Mouse (Mus musculus) kidney, adult 18-20 months (tissue): Measurements from ENCODE around the gene Hps4.
A peak's percentile ranks its signal among the peaks of the same experiment; 100 is the strongest.
"Not testable (repeated sequence)": the region's sequence is repeated elsewhere in the genome, so short reads cannot be mapped to it uniquely, and the experiment has no call there.

Source experiments
- DNase-seq: peaks from one replicate; pipeline ENCODE4 v3.0.0; 2021

The Hps4 gene

DNA sequence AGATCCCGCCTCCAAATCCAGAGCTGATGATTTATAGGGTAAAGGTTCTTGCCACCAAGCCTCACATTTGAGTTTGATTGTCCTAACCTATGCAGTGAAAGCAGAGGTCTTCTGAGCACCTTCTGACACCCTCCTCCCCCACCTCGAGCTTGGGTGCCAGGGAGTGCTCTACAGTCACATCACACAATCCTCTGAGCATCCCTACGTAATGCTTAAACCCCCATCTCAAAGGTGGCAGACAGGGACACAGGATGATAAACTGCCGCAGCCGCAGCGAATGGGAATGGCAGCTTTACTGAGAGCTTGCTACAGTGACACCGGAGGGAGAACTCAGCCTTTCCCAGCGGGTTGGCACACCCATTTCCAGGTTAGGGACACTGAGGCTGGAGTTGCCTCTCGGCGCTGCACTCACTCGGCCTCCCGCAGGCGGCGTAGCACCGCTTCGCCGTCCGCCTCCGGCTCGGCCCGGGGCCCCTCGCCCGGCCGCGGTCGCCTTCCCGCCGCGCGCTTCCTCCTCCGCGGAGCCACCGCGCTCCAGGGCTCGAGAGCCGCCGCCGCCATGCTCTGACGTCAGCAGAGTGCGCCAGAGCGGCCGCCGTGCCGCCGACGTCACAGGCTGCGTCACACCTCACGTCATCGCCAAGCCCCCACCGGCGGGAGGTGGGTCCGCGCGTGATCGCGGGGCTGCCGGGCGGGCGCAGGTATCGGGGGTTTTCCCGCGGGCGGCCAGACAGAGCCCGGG lies at the start of gene Hps4, which contains the start of gene Srrd:
Gene Hps4, plus strand, starts transcription at position 621 of the 742 bp plus-strand sequence.
Gene Srrd, minus strand, starts transcription at position 578 of the 742 bp plus-strand sequence.
- peak; percentile 88 for DNase-seq

DNA sequence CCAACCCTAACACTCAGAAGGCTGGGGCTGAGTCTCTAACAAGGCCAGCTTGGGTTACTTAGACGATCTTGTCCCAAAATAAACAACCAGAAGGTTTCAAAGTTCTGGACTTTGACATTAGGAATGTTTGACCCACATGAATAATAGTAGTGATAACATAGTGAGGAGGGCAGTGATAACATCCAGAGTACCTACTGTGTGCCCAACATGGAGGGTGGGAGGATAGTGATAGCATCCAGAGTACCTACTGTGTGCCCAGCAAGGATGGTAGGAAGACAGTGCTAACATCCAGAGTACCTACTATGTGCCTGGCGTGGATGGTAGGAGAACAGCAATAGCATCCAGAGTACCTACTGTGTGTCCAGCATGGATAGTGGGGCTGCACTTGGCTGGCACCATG lies 49.1 kb upstream of the Hps4 start:
- no peak for DNase-seq

DNA sequence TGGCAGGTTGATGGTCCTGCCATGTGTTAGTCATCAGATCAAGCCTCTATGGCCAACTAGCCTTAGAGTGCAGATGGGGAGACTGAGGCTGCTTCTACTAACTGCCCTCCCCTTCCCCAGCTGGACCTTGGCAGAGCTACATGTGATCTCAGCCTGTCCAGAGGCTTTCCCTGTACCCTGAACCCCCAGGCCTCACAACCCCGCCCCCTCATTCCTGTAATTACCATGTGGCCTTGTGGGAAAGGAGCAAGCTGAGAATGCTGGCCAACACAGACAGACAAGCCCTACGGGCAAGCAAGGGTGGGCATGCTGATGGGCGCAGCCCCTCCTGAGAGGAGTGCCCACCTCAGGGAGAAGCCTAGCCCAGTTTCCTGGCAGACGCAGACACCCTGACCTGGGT lies 48.2 kb upstream of the Hps4 start:
- DNase-seq: no peak

DNA sequence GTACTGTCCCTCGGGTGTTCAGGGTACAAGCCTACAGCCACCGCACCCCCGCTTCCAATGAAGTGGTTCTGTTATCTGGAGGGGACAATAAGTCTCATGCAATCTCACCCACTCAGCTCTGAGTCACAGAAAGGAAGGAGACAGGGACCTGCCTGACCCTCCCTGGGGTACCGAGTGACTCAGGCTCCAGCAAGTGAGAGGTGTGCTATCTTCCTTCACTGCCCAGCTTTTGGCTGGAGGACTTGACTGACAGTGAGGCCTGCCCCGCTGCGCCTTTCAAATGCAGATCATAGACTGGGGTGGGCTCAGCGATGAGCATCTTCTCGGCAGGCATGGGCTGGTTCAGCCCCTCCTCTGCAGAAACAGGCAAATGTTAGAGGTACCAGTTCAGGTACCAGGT lies 47.7 kb upstream of the Hps4 start:
- DNase-seq: no peak

DNA sequence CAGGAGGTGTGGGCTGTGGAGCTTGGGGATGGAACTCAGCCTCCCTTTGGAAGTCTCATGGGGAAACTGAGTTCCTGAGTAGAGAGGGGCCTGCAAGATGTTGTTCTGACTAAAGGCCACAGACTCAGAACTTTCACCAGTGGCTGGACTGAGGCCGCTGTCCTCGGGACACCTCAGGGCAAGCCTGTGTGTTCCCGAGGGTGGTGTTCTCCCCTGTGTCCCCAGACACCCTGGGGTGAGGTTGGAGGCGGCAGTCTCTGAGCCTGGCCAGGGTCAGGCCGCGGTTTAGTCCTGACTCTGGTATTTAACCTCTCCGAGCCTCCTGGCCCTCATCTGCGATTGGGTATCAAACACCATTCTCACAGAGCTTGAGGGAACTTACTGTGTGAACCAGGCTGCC lies 47.3 kb upstream of the Hps4 start:
- DNase-seq: no peak

DNA sequence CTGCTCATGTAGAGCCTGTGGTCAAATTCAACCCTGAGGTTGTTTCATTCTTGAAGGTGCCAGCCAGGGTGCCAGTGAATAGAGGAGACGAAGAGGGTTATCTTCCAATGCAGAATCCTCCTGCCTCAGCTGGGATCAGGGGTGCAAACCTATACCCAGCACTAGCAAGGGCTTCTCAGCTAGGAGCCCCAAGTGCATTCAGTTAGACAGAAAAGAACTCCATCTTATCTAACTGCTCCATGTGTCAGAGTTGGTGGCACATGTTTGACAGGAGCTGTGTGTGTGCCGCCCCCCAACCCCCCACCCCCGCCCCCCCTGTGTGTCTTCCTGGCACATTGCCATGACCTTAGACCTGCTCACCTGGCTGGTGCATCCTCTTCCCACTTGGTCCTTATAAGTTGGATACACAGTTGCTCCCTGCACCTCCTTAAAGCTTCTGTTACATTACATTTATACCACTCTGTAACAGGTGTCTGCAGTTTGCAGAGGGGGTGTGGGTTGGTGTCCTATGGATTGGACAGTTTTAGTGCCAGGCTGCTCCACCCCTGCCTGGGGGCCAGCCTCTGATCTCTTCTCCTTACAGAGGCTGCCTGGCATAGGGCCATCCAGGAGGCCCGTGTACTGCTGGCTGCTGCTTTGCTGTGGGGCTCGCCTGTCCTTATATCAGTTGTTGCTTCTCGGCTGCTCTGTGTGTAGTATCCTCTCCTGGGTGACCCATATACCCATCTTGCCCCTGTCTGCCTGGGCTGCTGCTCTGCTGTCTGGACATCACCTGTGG lies 46.3 kb upstream of the Hps4 start:
- no peak for DNase-seq

DNA sequence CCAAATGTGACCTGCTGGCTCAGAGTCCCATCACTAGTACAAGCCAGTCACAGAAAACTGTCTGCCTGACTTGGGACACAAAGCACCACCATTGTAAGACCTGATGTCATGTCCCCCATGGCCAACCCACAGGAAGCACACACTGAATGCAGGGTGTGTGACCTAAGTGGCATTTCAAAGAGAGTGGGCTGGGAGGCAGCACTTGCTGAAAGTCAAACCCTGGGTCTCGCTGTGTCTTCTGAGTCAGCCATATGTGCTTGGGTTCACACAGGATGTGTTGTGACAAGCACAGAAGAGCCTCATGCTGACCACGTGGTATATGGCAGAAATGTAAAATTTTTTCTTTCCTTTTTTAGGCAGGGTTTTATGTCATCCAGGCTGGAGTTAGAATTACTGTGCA lies 45.6 kb upstream of the Hps4 start:
- DNase-seq: no peak

DNA sequence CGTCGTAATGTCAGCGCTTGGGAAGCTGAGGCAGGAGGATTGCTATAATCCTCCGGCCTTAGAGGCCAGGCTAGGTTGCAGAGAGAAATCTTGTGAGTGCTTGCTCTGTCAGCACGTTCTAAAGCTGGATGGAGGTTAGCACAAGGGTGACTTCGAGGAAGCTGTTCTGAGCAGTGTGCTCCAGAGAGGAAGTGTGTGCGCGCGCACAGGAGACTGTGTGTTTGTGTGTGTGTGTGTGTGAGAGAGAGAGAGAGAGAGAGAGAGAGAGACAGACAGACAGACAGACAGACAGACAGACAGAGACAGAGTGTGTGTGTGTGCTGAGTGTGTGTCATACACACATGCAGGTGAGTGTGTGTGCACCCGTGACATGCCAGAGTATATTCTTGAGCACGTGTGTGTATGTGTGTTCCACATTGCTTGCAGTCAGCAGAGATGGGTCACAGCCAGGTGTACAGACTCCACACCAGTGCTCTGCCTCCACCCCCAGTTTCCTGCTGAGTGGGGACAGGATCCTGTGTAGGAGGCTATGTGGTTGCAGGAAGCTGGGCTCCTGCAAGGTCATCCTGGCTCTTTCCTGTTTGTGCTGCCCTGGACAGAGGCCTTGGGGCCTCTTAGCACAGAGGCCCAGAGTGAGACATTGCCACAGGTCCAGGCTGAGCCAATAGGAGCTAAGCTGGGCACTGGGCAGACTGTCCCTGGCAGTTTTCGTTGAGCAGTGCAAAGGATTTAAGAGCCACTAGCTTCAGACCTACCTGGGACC lies 44.5 kb upstream of the Hps4 start:
- DNase-seq: peak; percentile 45

DNA sequence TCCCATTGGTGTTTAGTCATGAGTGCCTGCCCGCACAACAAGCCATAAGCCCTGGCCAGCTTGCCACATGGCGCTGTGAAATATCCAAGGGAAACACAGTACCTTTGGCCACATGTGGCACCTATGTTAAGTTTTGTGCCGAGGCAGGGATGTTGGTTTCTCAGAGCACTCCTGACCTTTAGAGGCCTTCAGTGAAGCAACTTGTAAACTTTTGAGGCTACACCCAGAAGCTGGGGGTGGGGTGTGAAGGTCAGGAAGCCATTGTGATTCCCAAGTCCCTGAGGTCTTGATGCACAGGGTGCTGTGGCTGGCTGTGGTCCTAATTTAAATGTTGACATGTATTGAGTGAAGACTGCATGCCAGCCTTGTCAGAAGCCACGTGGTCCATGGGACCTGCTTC lies 43.5 kb upstream of the Hps4 start:
- no peak for DNase-seq

DNA sequence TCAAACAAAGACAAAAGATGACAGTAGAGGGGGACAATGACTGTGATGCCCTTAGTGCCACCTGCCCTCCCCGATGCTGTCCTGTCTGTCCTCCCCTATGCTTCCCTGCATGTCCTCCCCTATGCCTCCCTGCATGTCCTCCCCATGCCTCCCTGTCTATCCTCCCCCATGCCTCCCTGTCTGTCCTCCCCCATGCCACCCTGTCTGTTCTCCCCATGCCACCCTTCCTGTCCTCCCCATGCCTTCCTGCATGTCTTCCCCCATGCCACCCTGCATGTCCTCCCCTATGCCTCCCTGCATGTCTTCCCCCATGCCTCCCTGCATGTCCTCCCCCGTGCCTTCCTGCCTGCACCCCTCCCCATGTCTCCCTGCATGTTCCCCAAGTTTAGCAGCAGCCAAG lies 42.8 kb upstream of the Hps4 start:
- DNase-seq: no peak

DNA sequence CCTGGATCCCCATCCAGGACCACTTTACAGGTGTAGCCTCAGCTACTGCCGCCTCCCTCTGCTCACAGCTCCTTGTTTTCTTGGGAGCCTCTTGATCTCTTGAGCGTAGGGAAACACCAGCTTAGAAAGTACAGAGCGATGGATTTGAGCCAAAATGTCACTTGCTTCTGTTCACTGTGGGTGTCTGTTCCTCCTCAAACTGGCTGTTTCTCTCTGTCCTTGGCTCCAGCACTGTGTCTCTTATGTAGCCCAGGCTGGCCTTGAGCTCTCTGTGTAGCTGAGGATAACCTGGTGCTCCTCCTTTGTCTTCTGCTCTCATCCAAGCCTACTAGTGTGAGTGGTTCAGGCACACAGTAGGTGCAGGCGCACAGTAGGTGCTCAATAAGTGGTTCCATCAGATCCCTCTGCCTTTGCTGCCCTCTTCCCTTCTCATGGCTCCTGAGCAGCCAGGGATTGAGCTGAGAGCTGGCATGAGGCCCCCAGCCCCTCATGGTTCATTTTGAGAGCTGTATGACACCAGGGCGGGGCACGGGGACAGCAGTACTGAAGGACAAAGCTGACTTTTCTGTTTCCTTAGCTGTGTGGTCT lies 42.1 kb upstream of the Hps4 start:
- DNase-seq: no peak

DNA sequence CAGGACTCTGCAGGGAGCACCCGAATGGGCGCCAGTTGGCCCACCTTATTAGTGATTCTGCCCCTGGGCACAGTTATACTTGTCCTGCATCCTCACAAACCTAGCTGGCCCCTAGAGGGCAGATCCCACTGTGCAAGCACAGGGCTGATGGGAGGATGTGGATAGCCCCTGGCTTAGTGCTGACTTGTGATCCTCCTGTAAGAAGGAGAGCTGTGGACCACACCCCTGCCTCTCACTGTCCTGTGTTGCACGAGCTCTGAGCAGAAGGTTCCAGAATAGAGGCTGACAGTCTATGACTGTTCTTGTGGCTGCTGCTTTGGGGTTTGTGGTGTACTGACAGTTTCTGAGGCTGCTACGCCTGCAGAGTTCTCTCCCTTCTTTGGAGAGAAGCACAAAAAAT lies 41.2 kb upstream of the Hps4 start:
- DNase-seq: no peak

DNA sequence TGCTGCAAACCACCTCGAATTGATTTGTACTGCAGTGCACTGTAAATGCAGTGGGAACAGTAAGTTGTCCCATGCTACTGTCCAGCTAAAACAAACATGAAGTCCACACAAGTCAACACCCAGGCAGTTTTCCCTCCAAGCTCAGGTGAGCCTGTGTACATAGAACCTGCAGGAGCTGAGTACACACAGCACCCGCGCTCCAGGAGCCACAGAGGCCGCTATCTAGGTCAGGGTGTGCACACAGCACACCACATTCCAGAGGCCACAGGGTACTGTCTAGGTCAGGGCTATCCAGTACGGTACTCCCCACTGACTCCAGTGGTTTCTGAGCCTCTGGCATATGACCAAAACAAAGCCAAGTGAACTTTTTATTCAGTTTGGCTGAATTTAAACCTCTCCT lies 40.6 kb upstream of the Hps4 start:
- no peak for DNase-seq

DNA sequence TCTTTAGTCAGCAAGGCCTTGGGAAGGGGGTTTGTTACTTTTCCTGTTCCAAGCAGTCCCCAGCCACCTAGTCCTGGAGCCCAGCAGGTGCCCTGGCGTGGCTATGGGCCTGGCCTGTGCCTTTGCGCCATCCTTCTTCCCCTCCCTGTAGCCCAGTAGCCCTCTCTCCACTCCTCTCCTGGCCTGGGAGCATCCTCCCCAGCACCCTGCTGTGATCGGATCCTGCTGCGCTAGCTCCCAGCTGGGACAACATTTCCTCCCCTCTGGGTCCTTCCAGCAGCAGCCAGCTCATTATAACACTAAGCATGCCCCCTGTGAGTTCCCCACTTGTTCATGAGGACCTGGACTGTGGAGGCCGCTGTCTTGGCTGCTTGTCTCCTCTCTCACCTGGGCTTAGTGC lies 37.0 kb upstream of the Hps4 start:
- no peak for DNase-seq

DNA sequence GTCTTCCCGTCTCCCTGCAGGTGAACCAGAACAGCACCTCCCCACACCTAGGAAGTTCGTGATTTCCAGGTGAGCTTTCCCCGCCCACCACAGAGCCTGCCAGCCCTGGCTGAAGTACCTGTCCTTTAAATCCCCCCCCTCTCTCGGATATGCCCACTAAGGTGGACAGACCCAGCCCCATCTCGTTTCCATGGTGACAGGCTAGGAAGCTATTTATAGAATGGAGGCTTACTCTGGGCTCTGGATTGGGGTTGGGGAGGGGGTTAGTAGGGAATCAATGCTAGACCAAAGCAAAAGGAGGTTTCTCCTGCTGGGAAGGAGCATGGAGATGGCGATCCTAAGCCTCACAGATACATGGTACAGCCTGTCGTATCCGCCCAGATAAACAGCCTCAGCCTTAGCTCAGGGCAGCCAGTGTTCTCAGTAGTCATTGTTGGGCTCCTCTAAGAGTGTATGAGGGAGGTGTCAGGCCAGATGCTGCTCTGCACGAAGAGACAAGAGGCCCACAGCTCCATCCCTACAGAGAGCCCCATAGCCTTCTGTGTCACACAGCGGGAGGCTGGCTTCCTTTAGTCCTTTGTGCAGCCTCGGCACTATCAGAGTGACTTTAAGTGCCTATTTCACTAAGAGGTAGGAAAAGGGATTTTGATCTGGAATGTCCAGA lies 29.5 kb upstream of the Hps4 start:
- DNase-seq: no peak

DNA sequence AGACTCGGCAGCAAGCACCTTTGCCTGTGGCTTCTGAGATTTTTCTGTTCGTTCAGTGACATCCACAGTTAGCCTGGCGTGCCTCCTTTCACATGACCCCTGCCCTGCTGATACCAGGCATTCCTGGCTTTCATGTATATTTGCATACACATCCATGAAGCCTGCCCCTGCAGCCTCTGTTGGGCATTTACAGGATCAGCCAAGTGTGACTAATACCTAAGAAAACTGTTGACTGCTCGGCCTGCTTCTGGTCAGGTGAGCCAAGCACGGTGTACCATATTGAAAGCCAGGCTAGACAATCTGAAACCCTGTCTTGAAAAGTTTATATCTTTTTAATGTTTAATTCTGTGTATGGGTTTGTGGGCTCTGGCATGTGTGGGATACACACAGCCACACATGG lies 26.4 kb upstream of the Hps4 start:
- DNase-seq: no peak

DNA sequence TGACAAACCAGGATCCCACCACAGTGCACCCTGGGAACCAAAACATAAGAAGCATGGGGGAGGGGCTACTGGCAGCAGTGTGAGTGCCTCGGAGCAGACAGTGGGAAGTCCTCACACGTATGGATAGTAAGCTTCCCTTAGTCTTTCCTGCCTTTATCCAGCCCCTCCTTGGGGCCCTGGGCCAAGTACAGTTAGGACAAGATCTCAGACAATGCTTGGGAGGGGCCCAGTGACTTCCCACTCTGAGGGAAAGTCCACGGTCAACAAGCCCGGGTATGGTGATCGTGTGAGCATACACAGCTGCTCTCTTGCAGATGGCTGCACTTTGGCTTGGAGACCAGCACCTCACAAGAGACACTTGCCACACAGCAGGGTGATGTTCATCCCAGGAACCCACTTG lies 25.6 kb upstream of the Hps4 start:
- no peak for DNase-seq

DNA sequence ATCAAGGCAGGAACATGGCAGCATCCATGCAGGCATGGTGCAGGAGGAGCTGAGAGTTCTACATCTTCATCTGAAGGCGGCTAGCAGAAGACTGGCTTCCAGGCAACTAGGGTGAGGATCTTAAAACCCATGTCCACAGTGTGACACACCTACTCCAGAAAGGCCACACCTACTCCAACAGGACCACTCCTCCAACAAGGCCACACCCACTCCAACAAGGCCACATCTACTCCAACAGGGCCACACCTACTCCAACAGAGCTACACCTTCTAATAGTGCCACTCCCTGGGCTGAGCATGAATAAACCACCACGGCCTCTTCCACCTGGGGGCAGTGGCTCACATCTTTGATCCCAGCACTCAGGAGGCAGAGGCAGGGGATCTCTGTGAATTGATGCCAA lies 23.5 kb upstream of the Hps4 start:
- DNase-seq: not testable (repeated sequence)

DNA sequence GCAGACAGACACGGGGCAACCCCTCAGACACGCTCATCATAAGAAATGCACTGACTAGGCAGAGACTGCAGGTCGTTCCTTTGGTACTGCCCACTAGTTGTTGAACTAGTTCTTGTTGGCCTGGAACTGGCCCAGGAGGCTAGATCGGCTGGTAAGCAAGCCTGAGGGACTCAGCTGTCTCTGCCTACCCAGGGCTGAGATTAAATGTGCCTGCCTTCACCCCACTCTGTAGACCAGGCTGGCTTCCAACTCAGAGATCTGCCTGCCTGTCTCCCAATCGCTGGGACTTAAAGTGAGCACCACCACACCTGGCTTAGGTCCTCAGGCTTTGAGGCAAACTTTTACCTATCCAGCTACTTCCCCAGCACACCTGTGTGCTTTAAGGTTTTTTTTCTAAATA lies 22.5 kb upstream of the Hps4 start:
- no peak for DNase-seq

DNA sequence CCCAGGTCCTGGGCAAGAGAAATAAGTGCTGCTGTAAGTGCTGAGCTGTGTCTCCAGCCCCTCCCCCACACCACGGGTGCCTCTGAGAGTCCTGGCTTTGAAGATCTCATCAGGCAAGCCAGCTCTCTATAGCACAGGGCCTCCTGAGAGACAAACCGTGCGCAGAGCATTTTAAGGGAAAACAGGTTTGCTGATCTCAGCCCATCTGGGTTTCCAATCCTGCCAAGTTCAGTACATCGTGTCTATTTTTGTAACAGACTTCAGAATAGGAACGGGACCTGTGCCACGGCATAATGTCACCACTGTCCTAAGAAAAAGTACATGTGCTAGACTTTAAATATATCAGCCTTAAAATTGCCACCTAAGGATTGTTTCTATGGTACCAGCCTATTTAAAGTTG lies 21.9 kb upstream of the Hps4 start:
- DNase-seq: no peak

DNA sequence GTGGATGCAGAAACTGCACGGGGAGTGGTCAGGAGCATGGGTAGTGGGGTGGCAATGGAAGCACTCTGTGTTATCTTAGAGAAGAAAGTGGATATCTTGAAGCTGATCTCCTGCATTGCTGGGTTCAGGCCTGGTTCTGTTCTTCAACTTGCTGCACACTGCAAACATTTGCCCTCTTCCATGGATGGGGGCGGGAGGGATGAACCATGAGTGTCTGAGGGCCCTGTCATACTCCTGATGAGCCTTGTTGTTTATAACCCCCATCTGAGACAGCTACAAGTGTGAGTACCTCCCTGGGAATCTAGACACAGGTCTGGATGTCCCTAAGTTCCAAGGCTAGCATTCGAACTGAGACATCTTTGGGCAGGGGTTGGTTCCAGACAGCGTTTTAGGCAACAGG lies 21.5 kb upstream of the Hps4 start:
- no peak for DNase-seq

DNA sequence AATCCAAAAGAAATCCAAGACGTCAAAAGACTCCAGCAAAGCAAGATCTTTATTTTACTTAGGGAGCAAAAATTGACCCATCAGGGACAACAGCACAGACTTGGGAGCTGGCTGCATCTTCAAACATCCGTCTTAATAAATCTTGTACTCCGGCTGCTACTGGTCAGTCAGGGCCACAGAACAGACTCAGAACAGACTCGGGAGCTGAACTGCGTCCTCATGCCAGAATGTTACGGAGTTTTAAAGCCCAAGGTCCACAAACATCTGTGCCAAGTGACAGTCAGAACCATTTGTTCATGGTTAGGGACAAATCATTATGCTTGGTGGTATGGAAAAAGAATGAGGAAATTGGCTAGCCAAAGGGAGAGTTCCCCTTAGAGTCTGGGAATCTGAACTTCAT lies 19.6 kb upstream of the Hps4 start:
- DNase-seq: no peak
